Mouse (Mus musculus) kidney, adult 2 months (tissue): ENCODE measurements around the gene Dlk1.

Source experiments
- CTCF ChIP-seq: fragments of 200-500 bp; conservative IDR thresholded peaks from 2 replicates; pipeline ENCODE4 v1.5.1; 2011; ENCODE audit warnings: low read depth, mild to moderate bottlenecking, control low read depth, low read length, moderate library complexity, mixed read lengths; ENCODE audit not compliant: insufficient read depth, insufficient read length
- POLR2A ChIP-seq: fragments of 200-500 bp; IDR thresholded peaks from one replicate; pipeline ENCODE4 v1.6.1; 2011; ENCODE audit warnings: low read depth, low read length, control low read depth

- TF ChIP-seq POLR2A: no peak
- TF ChIP-seq CTCF: no peak
Observed at GRCm38 (mm10) chr12:109462594-109462993, 10.0 kb downstream of the Dlk1 start.
